Mouse (Mus musculus): ENCODE results near the gene Lrch4.

GRCm38 (mm10) chr5:137597625-137598024 lies 31.3 kb upstream of the Lrch4 start:
- no peak for TF ChIP-seq CTCF (IDR thresholded peaks at IDR 0.05; ENCODE audit: borderline replicate concordance, control insufficient read depth, extremely low read depth, insufficient read depth, low read length, poor library complexity)
- no peak for TF ChIP-seq POLR2A (IDR thresholded peaks at IDR 0.05; ENCODE audit: control insufficient read depth, extremely low read depth, insufficient read depth, low read length, poor library complexity)
